9 mouse cellular contexts compared by ENCODE assay signal in the genomic region with DNA sequence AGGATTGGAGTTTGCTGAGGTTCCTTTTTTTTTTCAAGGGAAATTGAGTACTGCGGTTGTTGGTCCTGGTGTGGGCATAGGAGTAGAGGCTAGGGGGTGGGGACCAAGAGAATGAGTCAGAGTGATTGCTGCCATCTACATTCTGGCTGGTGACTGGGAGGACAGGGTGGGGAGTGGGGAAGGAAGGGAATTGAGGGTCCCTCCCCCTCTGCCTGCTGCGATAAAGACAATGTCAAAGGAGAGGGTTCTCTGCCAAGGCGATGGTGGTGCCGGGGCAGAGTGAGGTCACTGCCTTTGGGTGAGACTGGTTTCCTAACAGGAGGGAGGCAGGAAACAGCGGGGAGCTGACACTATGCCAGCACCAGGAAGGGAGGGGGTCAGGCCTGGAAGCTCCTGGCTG.
A peak's percentile ranks its signal among the peaks of the same experiment; 100 is the strongest.
DNase-seq lines count a peak whose midpoint lies in the region; ATAC-seq and TF ChIP-seq lines count a peak whose summit lies in the region.
"Had no signal": no experiment of that assay in that cellular context is flagged by ENCODE, and none has a peak within 500 bp of the region (broad histone marks: within the 10 kb centered on the region; RNA-seq: fewer than 3 reads in every experiment).

No protein-coding gene starts in this region.

- ATAC-seq in heart, embryonic 14.5 days (ENCODE audit: insufficient number of reproducible peaks, insufficient read depth, low FRiP score, low read depth): 0 out of 2 replicates have a peak, but pooled peaks have one; percentile 48

- peak; percentile 13 to 41 for DNase-seq in cerebellum, postnatal 10 days
- DNase-seq in cerebellum, adult 11-12 months: no peak
- DNase-seq in 416B (ENCODE audit: low read depth): peak; percentile 97
- DNase-seq in lung, adult 2 months: peak; percentile 62
- DNase-seq in layer of hippocampus, adult 18-20 months (ENCODE audit: low spot score in 2 of 2): no peak
- DNase-seq in layer of hippocampus, adult 11-12 months (ENCODE audit: low spot score): no peak
- DNase-seq in cerebellum, postnatal 4 days (ENCODE audit: low spot score in 2 of 2): no peak
- DNase-seq: B cell, adult 2 months had no signal

- WGBS in heart, embryonic 14.5 days: 41% methylated on average over 4 of the region's 5 CpGs
- 31% methylated on average over 5 of the region's 5 CpGs for WGBS in lung, adult 2 months

- H3K9ac ChIP-seq in heart, embryonic 14.5 days (ENCODE audit: low read length): no peak overlapping the region

- TF ChIP-seq CTCF in lung, adult 2 months (IDR thresholded peaks at IDR 0.05; ENCODE audit: insufficient read depth, low read length): no peak

- no peak overlapping the region for H3K4me3 ChIP-seq in heart, embryonic 14.5 days (ENCODE audit: control insufficient read depth in 1 of 2, insufficient read depth in 1 of 2, low read depth in 1 of 2, low read length in 2 of 2)
- H3K4me3 ChIP-seq in lung, adult 2 months (replicated peaks; ENCODE audit: extremely low read depth, low read depth, low read length): no peak overlapping the region

- H3K27ac ChIP-seq in heart, embryonic 14.5 days (replicated peaks in 1 of 2; ENCODE audit: control insufficient read depth in 1 of 2, insufficient read depth in 1 of 2, low read depth in 2 of 2, low read length in 2 of 2): no peak overlapping the region

- no peaks in the 10 kb centered on the region for H3K36me3 ChIP-seq in heart, embryonic 14.5 days (ENCODE audit: control insufficient read depth, insufficient read depth, low read length)

- H3K9me3 ChIP-seq in heart, embryonic 14.5 days (ENCODE audit: control insufficient read depth, low read length): no peaks in the 10 kb centered on the region

- H3K27me3 ChIP-seq in heart, embryonic 14.5 days (ENCODE audit: control insufficient read depth, insufficient read depth, low read length): no peaks in the 10 kb centered on the region

- no peak overlapping the region for H3K4me2 ChIP-seq in heart, embryonic 14.5 days (ENCODE audit: low read length)

- no peak for TF ChIP-seq POLR2A in lung, adult 2 months (IDR thresholded peaks at IDR 0.05; ENCODE audit: borderline replicate concordance, extremely low read depth, low read depth, low read length)

- H3K4me1 ChIP-seq in heart, embryonic 14.5 days (ENCODE audit: control insufficient read depth in 2 of 2, insufficient read depth in 2 of 2, low read length in 2 of 2): peaks cover 2 to 3% of the 10 kb centered on the region in 2 experiments; a peak in 2 of 4 replicates
- peaks cover 3% of the 10 kb centered on the region for H3K4me1 ChIP-seq in lung, adult 2 months (ENCODE audit: control insufficient read depth, insufficient read depth, low read length)

Comparison
In these comparisons a context has a peak if more than half of its experiments do, and no peak if none do; other contexts are left out.
1. DNase-seq: peak in cerebellum, postnatal 10 days (2 of 2), 416B (single experiment) and lung, adult 2 months (single experiment); none in cerebellum, adult 11-12 months (single experiment), layer of hippocampus, adult 18-20 months (0 of 2), layer of hippocampus, adult 11-12 months (single experiment) and cerebellum, postnatal 4 days (0 of 2).